Mouse (Mus musculus): ENCODE measurements around the gene Cyp4f18.
"Not testable (repeated sequence)": the region's sequence is repeated elsewhere in the genome, so short reads cannot be mapped to it uniquely, and the experiment has no call there.

GRCm38 (mm10) chr8:72040918-72041317 is 31.5 kb upstream of the Cyp4f18 start, which contains the start of gene Olfr372:
- not testable (repeated sequence) for TF ChIP-seq CTCF, EP300 (IDR thresholded peaks at IDR 0.05; ENCODE audit: low read depth)
